Mouse (Mus musculus) gastrocnemius, postnatal 4 days (tissue): ENCODE measurements around the gene Zc3hav1l. TPM values are rescaled to one million over a fixed set of nuclear protein-coding genes. Genes with fewer than 3 reads are reported as not detected.

ENCODE experiments used
- total RNA-seq, 2 experiments: library from RNA; stranded (reverse); gene quantifications; 2 replicates each; pipeline ENCODE4 v1.2.3; 2021

Zc3hav1l gene
- total RNA-seq, 2 experiments from 2014 or later, result 11.0 to 11.9 TPM

Other genes with a start within 250 kb of the Zc3hav1l start
- not detected for gene Tmem213, start 190.0 kb downstream of the Zc3hav1l start, total RNA-seq
- gene Atp6v0a4, start 174.7 kb downstream of the Zc3hav1l start, total RNA-seq, result 1 to 10 TPM; 1.7 to 2.0 TPM
- gene D630045J12Rik, start 45.2 kb downstream of the Zc3hav1l start, total RNA-seq, result 1 to 10 TPM; 4.0 to 4.6 TPM
- gene Zc3hav1, start 55.3 kb upstream of the Zc3hav1l start, total RNA-seq, result 10 to 100 TPM; 15.9 to 17.0 TPM
- gene Ttc26, start 82.2 kb upstream of the Zc3hav1l start, total RNA-seq, result 1 to 10 TPM; 4.3 TPM
- gene Ubn2, start 134.7 kb upstream of the Zc3hav1l start, total RNA-seq, result 10 to 100 TPM; 29.2 to 36.9 TPM
- 10 to 100 TPM; 72.4 to 77.7 TPM for gene Fmc1, start 234.2 kb upstream of the Zc3hav1l start, total RNA-seq